Mouse (Mus musculus) bone marrow macrophage, adult 2 months (primary cell): ENCODE measurements around the gene Birc7.

Experiments used
- CTCF ChIP-seq: IDR thresholded peaks from 2 replicates; pipeline ENCODE4 v1.5.1; 2012; ENCODE audit warnings: low read depth, mild to moderate bottlenecking, low read length, moderate library complexity
- POLR2A ChIP-seq: IDR thresholded peaks from 2 replicates; pipeline ENCODE4 v1.6.1; 2012; ENCODE audit warnings: mild to moderate bottlenecking, low read depth, low read length, borderline replicate concordance

- TF ChIP-seq CTCF = no peak
- TF ChIP-seq POLR2A = no peak
Observed at GRCm38 (mm10) chr2:180902086-180902485, 26.7 kb upstream of the Birc7 start.
